Comparison of ENCODE assay signal across 8 mouse cellular contexts in the genomic region with DNA sequence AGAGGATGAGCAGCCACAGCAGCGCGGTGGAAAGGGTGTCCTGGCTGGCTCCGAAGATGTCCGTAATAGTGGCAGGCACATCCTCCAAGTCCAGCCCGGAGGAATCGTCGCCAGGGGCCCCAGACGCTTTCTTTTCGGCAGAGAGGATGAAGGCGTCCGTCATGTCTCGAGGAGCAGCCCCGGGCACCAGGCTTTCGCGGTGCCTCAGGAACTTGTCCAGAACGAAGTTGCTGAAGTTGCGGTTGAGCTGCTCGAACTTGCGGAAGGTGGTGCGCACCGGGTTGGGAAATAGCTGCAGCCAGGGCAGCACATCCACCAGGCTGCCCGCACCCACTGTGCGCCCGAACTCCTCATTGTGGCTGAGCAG. TPM values are rescaled to one million over a fixed set of nuclear protein-coding genes. Genes with fewer than 3 reads are reported as not detected.
DNase-seq lines count a peak whose midpoint lies in the region; ATAC-seq and TF ChIP-seq lines count a peak whose summit lies in the region.

No protein-coding gene starts in this region.

- DNase-seq in left cerebral cortex, adult 2 months (ENCODE audit: extremely low spot score in 1 of 2, low spot score in 2 of 2): peak in 1 of 2 experiments; percentile 8
- no peak for DNase-seq in left cerebral cortex, adult 18-20 months (ENCODE audit: low spot score in 2 of 2)
- DNase-seq in hindbrain, embryonic 14.5 days (ENCODE audit: low spot score): no peak
- no peak for DNase-seq in right cerebral cortex, postnatal 36 days (ENCODE audit: low spot score in 2 of 2)
- DNase-seq in layer of hippocampus, postnatal 36 days: no peak

- peaks cover 51% of the 10 kb centered on the region for H3K27me3 ChIP-seq in embryonic facial prominence, embryonic 12.5 days
- H3K27me3 ChIP-seq in hindbrain, embryonic 14.5 days (ENCODE audit: control insufficient read depth, insufficient read depth, low read length): peaks cover 80% of the 10 kb centered on the region
- H3K27me3 ChIP-seq in midbrain, embryonic 12.5 days: peaks cover 68% of the 10 kb centered on the region

- H3K9ac ChIP-seq in embryonic facial prominence, embryonic 12.5 days: peak overlapping the region; percentile 42
- H3K9ac ChIP-seq in hindbrain, embryonic 14.5 days: peak overlapping the region; percentile 41; the same call in 1 of the 2 replicates
- H3K9ac ChIP-seq in midbrain, embryonic 12.5 days (replicated peaks): peak overlapping the region; percentile 13; the same call in 1 of the 2 replicates

- H3K9me3 ChIP-seq in embryonic facial prominence, embryonic 12.5 days: no peaks in the 10 kb centered on the region
- no peaks in the 10 kb centered on the region for H3K9me3 ChIP-seq in hindbrain, embryonic 14.5 days (ENCODE audit: control insufficient read depth, low read length)
- no peaks in the 10 kb centered on the region for H3K9me3 ChIP-seq in midbrain, embryonic 12.5 days

- no peak for ATAC-seq in embryonic facial prominence, embryonic 12.5 days (ENCODE audit: insufficient number of reproducible peaks, insufficient read depth, low FRiP score, low TSS enrichment)
- no peak for ATAC-seq in hindbrain, embryonic 14.5 days (ENCODE audit: low FRiP score)
- ATAC-seq in midbrain, embryonic 12.5 days (ENCODE audit: low FRiP score, low read depth): no peak
- no peak for ATAC-seq in monocyte, adult 5-6 weeks (replicated peaks; ENCODE audit: insufficient number of reproducible peaks, low FRiP score, low TSS enrichment, poor library complexity, severe bottlenecking)

- H3K27ac ChIP-seq in left cerebral cortex, adult 2 months: no peak overlapping the region
- H3K27ac ChIP-seq in embryonic facial prominence, embryonic 12.5 days: no peak overlapping the region
- H3K27ac ChIP-seq in hindbrain, embryonic 14.5 days: no peak overlapping the region
- H3K27ac ChIP-seq in midbrain, embryonic 12.5 days (replicated peaks): no peak overlapping the region

- H3K36me3 ChIP-seq in embryonic facial prominence, embryonic 12.5 days: no peaks in the 10 kb centered on the region
- no peaks in the 10 kb centered on the region for H3K36me3 ChIP-seq in hindbrain, embryonic 14.5 days (replicated peaks; ENCODE audit: control insufficient read depth, insufficient read depth)
- no peaks in the 10 kb centered on the region for H3K36me3 ChIP-seq in midbrain, embryonic 12.5 days

- H3K4me3 ChIP-seq in left cerebral cortex, adult 2 months: peak overlapping the region; percentile 38
- H3K4me3 ChIP-seq in embryonic facial prominence, embryonic 12.5 days: peak overlapping the region; percentile 44
- H3K4me3 ChIP-seq in hindbrain, embryonic 14.5 days (replicated peaks; ENCODE audit: low read length): peak overlapping the region; percentile 41
- H3K4me3 ChIP-seq in midbrain, embryonic 12.5 days: peak overlapping the region; percentile 48

- H3K4me2 ChIP-seq in embryonic facial prominence, embryonic 12.5 days (replicated peaks): peak overlapping the region; percentile 89
- H3K4me2 ChIP-seq in hindbrain, embryonic 14.5 days (replicated peaks): peak overlapping the region; percentile 85
- H3K4me2 ChIP-seq in midbrain, embryonic 12.5 days (replicated peaks): peak overlapping the region; percentile 85

- intact Hi-C loops in left cerebral cortex, adult 2 months (cut with DNase I): no loop called here

- no peak for TF ChIP-seq CTCF in left cerebral cortex, adult 2 months (IDR thresholded peaks at IDR 0.05)

- peaks cover 23% of the 10 kb centered on the region for H3K4me1 ChIP-seq in embryonic facial prominence, embryonic 12.5 days
- peaks cover 23% of the 10 kb centered on the region for H3K4me1 ChIP-seq in hindbrain, embryonic 14.5 days (replicated peaks; ENCODE audit: control insufficient read depth, insufficient read depth, low read length)
- H3K4me1 ChIP-seq in midbrain, embryonic 12.5 days: peaks cover 23% of the 10 kb centered on the region

- under 1% methylated on average over 24 of the region's 24 CpGs for WGBS in embryonic facial prominence, embryonic 12.5 days
- WGBS in hindbrain, embryonic 14.5 days: 1% methylated on average over 24 of the region's 24 CpGs
- WGBS in midbrain, embryonic 12.5 days: under 1% methylated on average over 24 of the region's 24 CpGs

RNA-seq across cellular contexts. Expression of gene Cyp1b1, which starts 1.6 kb away (rescaled TPM):
- total RNA-seq in left cerebral cortex, adult 2 months (2021): 1 to 10 TPM; 3.6 to 4.1 TPM
- 1 to 10 TPM; 3.8 to 4.1 TPM for total RNA-seq in left cerebral cortex, adult 18-20 months (2021)
- polyA plus RNA-seq in embryonic facial prominence, embryonic 12.5 days (2016; fragmentation: Nextera tagmentation; extraction: Ambion mirVana): 10.1 and 13.4 TPM in 2 replicates
- 11.9 and 12.4 TPM in 2 replicates for polyA plus RNA-seq in hindbrain, embryonic 14.5 days (2014; fragmentation: Nextera tagmentation; extraction: Ambion mirVana)
- 4.5 and 5.3 TPM in 2 replicates for polyA plus RNA-seq in midbrain, embryonic 12.5 days (2016; fragmentation: Nextera tagmentation; extraction: Ambion mirVana)
- total RNA-seq in monocyte, adult 5-6 weeks (2017): not detected in 3 replicates
- total RNA-seq in layer of hippocampus, postnatal 36 days (2021): 1 to 10 TPM; 2.5 to 3.8 TPM
